Mouse (Mus musculus) kidney, adult 2 months (tissue): ENCODE measurements around the gene Gstt2.

Experiments
- CTCF ChIP-seq: fragments of 200-500 bp; conservative IDR thresholded peaks from 2 replicates; pipeline ENCODE4 v1.5.1; 2011; ENCODE audit warnings: low read depth, mild to moderate bottlenecking, control low read depth, low read length, moderate library complexity, mixed read lengths; ENCODE audit not compliant: insufficient read depth, insufficient read length
- POLR2A ChIP-seq: fragments of 200-500 bp; IDR thresholded peaks from one replicate; pipeline ENCODE4 v1.6.1; 2011; ENCODE audit warnings: low read depth, low read length, control low read depth

GRCm38 (mm10) chr10:75835761-75836531 lies 1.3 kb downstream of the Gstt2 start:
- TF ChIP-seq POLR2A: no peak
- TF ChIP-seq CTCF: 0 out of 2 replicates have a peak, but pooled peaks have one; percentile 11
